Mouse (Mus musculus) lung, embryonic 14.5 days (tissue): ENCODE results near the gene Calml4. TPM values are rescaled to one million over a fixed set of nuclear protein-coding genes. Genes with fewer than 3 reads are reported as not detected.

Experiments used
- ATAC-seq: fragments of 200-750 bp; cut with Nextera tagmentation; 2 replicates; pipeline ENCODE4 v1.8.0; 2017; ENCODE audit warnings: mild to moderate bottlenecking, moderate TSS enrichment, moderate library complexity; ENCODE audit not compliant: insufficient read depth
- DNase-seq: peaks from one replicate; pipeline ENCODE4 v3.0.0-alpha.2; 2015
- H3K27ac ChIP-seq: fragments of 300-500 bp; sonication (generic); 2 replicates; pipeline ENCODE4 v1.5.1; 2014; ENCODE audit warnings: low read depth, mild to moderate bottlenecking, moderate library complexity
- H3K27me3 ChIP-seq: fragments of 300-500 bp; sonication (generic); 2 replicates; pipeline ENCODE4 v1.6.1; 2014; ENCODE audit warnings: low read length, control low read depth; ENCODE audit not compliant: insufficient read depth
- H3K36me3 ChIP-seq: fragments of 300-500 bp; sonication (generic); 2 replicates; pipeline ENCODE4 v1.6.1; 2014; ENCODE audit warnings: control low read depth; ENCODE audit not compliant: insufficient read depth
- H3K4me1 ChIP-seq: fragments of 300-500 bp; sonication (generic); 2 replicates; pipeline ENCODE4 v1.6.1; 2014; ENCODE audit warnings: antibody characterized with exemption, control low read depth; ENCODE audit not compliant: insufficient read depth
- H3K4me2 ChIP-seq: fragments of 300-500 bp; sonication (generic); 2 replicates; pipeline ENCODE4 v1.6.1; 2014; ENCODE audit warnings: mild to moderate bottlenecking
- H3K4me3 ChIP-seq: fragments of 300-500 bp; sonication (generic); 2 replicates; pipeline ENCODE4 v1.5.1; 2014; ENCODE audit warnings: low read depth, low read length
- H3K9ac ChIP-seq: fragments of 300-500 bp; sonication (generic); 2 replicates; pipeline ENCODE4 v1.6.1; 2014
- H3K9me3 ChIP-seq: fragments of 300-500 bp; sonication (generic); 2 replicates; pipeline ENCODE4 v1.6.1; 2016; ENCODE audit warnings: low read depth, low read length, control low read depth
- CTCF ChIP-seq: IDR thresholded peaks from 2 replicates; pipeline ENCODE4 v1.5.1; 2016; ENCODE audit warnings: antibody characterized with exemption, low read depth
- WGBS: fragments of 180-500 bp; shearing (Covaris S2); extraction: QIAGEN DNeasy Blood & Tissue Kit; methylation state at CpG from one replicate; pipeline ENCODE4 v1.1.7; 2014; 5-methylcytosine and 5-hydroxymethylcytosine counted together
- polyA plus RNA-seq: library from polyadenylated mRNA; unstranded; fragments of >200 nt; fragmentation: Nextera tagmentation; extraction: Ambion mirVana; gene quantifications from 2 replicates; pipeline ENCODE4 v1.2.1, GENCODE M21; 2014

Calml4 gene
- polyA plus RNA-seq, 1 experiment from 2014 or later = 11.6 TPM

DNA sequence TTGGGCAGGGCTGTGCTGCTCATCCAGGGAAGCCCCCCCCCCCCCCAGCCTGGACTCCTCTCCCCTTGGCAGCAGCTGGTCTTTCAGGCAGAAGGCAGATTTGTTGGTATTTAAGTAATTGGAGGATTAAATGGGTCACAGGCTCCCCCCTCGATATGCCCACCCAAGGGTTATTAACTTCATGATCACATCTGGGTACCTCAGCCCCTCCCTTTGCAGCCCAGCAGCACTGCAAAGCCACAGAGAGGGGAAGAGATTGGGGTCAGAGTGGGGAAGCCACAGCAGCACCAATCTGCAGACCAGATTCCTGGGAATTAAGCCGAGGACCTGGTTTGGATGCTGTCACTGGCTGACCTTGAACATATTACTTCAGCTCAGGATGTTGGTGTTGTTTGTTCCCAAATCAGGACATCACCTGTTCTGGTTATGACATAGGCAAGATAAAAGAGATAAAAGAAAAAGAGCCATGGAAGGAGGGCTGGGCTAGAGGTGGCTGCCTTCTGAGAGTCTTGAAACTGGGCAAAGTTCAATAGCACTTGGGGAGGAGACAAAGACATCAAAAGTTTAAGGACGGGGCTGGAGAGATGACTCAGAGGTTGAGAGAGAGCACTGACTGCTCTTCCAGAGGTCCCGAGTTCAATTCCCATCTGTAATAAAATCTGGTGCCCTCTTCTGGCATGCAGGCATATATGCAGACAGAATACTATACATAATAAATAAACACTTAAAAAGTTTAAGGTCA lies 22.0 kb upstream of the Calml4 start:
- Histone ChIP-seq H3K36me3 (no peaks in the 10 kb centered on the region), H3K27ac (no peak overlapping the region), H3K4me1 (0 out of 2 replicates have a peak, but pooled peaks cover 6% of the 10 kb centered on the region), H3K27me3 (no peaks in the 10 kb centered on the region), H3K9ac (no peak overlapping the region), H3K4me2 (no peak overlapping the region), H3K4me3 (no peak overlapping the region), H3K9me3 (no peaks in the 10 kb centered on the region)
- no peak for TF ChIP-seq CTCF
- 54% methylated on average over 4 of the region's 4 CpGs for WGBS
- no peak for ATAC-seq
- no peak for DNase-seq

DNA sequence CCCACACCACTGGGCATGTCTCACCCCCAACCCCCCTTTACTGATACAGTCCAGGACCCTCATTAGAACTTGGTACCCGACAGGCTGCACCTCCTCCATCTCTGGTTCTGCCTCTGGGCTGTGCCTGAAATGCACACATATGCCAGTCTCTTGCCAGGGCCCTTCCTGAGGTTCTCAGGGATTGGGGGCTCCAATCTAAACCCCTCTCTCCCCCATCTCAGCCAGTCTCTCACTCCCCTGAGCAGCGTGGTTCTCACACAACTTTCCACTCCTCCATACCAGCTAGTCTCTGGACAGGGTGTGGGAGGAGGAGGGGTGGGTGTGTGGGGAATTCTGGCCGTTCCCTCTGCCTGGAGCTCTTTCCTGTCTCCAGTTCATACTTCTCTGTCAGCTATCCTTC lies 20.3 kb upstream of the Calml4 start:
- H3K4me3 ChIP-seq = no peak overlapping the region; the same call in 1 of the 2 replicates
- no peak overlapping the region for H3K9ac ChIP-seq
- peak; percentile 17 for DNase-seq

DNA sequence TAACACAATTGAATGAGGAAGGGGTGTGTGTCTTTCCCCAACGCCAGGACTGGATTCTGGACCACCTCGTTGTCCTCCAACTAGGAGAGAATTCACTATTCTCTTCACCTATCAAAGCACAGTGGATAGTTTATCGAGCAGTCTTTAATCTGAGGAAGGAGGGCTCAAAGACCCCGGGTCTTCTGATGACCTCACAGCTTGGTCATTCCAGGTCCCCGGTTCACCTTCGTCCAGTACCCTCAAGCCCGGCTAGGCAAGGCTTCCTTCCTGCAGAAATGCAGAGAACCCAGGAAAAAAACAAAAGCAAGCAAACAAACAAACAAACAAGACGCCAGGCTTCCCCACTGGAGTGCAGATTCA lies 19.8 kb upstream of the Calml4 start:
- H3K9me3 ChIP-seq = no peaks in the 10 kb centered on the region
- DNase-seq (no peak), ATAC-seq (no peak)
- peak overlapping the region; percentile 83 for H3K4me2 ChIP-seq
- 0 out of 2 replicates have a peak, but pooled peaks cover 6% of the 10 kb centered on the region for H3K4me1 ChIP-seq
- peak overlapping the region; percentile 14; the same call in 1 of the 2 replicates for H3K27ac ChIP-seq
- H3K9ac ChIP-seq = no peak overlapping the region
- TF ChIP-seq CTCF = no peak
- 11% methylated on average over 8 of the region's 8 CpGs for WGBS
- H3K4me3 ChIP-seq = peak overlapping the region; percentile 70
- no peaks in the 10 kb centered on the region for H3K36me3 ChIP-seq
- no peaks in the 10 kb centered on the region for H3K27me3 ChIP-seq

More for the DNA sequence above, 20.3 kb upstream of the Calml4 start:
- Histone ChIP-seq H3K4me2 (peak overlapping the region; percentile 83), H3K27ac (peak overlapping the region; percentile 14; the same call in 1 of the 2 replicates), H3K9me3 (no peaks in the 10 kb centered on the region), H3K4me1 (0 out of 2 replicates have a peak, but pooled peaks cover 6% of the 10 kb centered on the region), H3K36me3 (no peaks in the 10 kb centered on the region), H3K27me3 (no peaks in the 10 kb centered on the region)
- WGBS = 26% methylated on average over 3 of the region's 3 CpGs
- peak; percentile 7; the same call in 1 of the 2 replicates for ATAC-seq
- TF ChIP-seq CTCF = no peak

DNA sequence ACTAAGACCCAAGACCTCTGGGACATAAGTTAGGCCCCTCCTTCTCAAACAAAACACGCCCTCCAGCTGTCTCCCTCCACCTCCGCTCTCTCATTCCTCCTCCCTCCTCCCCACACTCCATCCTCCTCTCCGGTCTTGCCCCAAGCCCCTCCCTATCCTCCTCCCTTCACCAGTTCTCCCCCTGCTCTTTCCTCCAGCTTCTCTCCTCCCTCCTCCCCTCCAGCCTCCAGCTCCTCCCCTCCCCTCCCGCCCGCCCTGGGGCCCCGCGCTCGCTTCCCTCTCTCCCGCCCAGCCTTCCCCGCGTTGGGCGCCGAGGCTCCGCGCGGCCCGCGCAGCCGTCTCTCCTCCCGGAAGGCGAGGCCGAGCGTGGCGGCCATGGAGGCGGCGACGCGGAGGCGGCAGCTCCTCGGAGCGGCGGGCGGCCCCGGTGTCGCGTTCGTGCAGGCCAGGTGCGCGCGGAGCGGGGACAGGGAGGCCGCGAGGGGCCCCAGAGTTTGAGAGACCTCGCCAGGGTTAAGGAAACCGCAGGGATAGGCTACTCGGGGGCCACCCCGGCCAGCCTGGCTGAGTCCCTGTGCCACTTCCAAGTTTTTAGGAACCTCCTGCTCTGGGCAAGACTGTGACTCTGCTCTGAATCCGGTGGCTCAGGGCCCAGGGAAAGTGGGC lies 19.2 kb upstream of the Calml4 start, which contains the start of gene Cln6:
Gene Cln6, plus strand, starts transcription at position 280 of the 666 bp plus-strand sequence.
- Histone ChIP-seq H3K36me3 (no peaks in the 10 kb centered on the region), H3K27me3 (no peaks in the 10 kb centered on the region), H3K4me2 (peak within 1 kb of the TSS; percentile 83), H3K4me1 (0 out of 2 replicates have a peak, but pooled peaks cover 6% of the 10 kb centered on the region), H3K27ac (peak within 1 kb of the TSS; percentile 90), H3K9me3 (no peaks in the 10 kb centered on the region), H3K9ac (peak within 1 kb of the TSS; percentile 93), H3K4me3 (peak within 1 kb of the TSS; percentile 70)
- ATAC-seq (peak; percentile 88), DNase-seq (peak; percentile 91)
- WGBS = under 1% methylated on average over 48 of the region's 48 CpGs
- TF ChIP-seq CTCF = no peak

DNA sequence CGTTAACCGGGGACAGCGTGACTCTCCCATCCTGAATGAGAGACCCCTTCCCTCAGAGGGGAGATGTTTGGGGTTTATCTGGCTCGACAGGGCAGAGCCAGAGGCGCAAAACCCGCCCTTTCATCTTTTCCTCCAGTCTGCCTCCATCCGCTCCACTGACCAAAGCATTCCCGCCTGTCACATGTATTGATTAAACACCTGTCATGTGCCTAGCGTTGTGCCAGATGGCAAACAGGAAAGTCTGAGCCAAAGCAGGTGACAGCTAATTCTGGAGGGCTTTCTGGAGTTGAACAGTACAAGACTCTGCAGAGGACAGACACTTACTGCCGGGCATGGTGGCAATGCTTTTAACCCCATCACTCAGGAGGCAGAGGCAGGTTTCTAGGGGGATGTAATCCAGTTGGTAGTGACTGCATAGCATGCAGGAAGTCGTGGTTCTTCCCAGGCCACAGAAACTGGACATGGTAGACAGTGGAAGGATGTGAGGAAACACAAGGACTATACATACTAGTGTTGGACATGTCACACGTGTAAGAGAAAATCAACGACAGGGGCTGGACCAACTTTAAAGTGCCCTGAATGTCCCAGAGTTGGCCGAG lies 18.6 kb upstream of the Calml4 start:
- DNase-seq (no peak), ATAC-seq (peak; percentile 6; the same call in 1 of the 2 replicates)
- TF ChIP-seq CTCF = no peak
- Histone ChIP-seq H3K4me2 (peak overlapping the region; percentile 83), H3K9ac (peak overlapping the region; percentile 93), H3K27ac (peak overlapping the region; percentile 90), H3K27me3 (no peaks in the 10 kb centered on the region), H3K9me3 (no peaks in the 10 kb centered on the region), H3K4me1 (0 out of 2 replicates have a peak, but pooled peaks cover 6% of the 10 kb centered on the region), H3K4me3 (peak overlapping the region; percentile 70), H3K36me3 (no peaks in the 10 kb centered on the region)
- WGBS = 6% methylated on average over 14 of the region's 14 CpGs

DNA sequence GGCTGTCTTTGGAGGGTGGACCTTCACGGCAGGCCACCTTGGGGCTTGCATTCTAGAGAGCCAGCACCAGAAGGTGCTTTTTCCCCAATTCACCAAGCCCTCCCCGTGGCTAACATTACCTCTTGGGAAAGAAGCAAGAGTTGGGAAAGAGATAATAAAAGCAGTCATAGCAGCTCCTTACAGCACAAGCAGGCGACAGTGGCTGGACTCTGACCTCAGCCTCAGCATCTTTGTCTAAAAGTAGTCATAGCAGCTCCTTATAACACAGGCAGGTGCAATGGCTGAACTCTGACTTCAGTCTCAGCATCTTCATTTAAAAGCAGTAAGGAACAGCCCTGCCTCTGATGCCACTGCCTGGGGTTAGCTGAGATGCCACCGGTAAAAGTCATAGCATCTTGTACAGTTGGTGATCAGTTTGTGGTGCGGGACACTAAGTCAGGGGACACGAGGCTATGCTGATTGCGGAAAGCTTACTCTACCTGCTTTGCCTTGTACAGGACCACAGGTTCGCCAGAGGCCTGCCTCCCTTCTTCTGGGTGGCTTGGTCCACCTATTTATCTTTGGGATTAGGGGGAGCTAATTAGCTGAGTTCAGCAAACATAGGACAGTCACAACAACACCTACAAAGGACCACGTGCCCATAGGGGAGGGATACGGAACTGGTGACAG lies 14.4 kb upstream of the Calml4 start:
- H3K27me3 ChIP-seq = no peaks in the 10 kb centered on the region
- 0 out of 2 replicates have a peak, but pooled peaks cover 8% of the 10 kb centered on the region for H3K36me3 ChIP-seq
- no peak for TF ChIP-seq CTCF
- ATAC-seq (no peak), DNase-seq (no peak)
- no peak overlapping the region for H3K27ac ChIP-seq
- H3K9ac ChIP-seq = no peak overlapping the region
- 74% methylated on average over 10 of the region's 10 CpGs for WGBS
- no peak overlapping the region for H3K4me3 ChIP-seq
- 0 out of 2 replicates have a peak, but pooled peaks cover 6% of the 10 kb centered on the region for H3K4me1 ChIP-seq
- H3K4me2 ChIP-seq = no peak overlapping the region
- H3K9me3 ChIP-seq = no peaks in the 10 kb centered on the region
